Mouse (Mus musculus) lung, postnatal 36 days (tissue): ENCODE measurements around the gene Snai1.

Experiments used
- DNase-seq: peaks from one replicate; pipeline ENCODE4 v3.0.0; 2022; ENCODE audit warnings: mixed read lengths

The Snai1 gene

GRCm38 (mm10) chr2:167537476-167538297 is at the start of gene Snai1:
Snai1 (plus strand) TSS chr2:167538195.
- DNase-seq = peak; percentile 96

- DNase-seq = no peak
These were observed 47.0 kb upstream of the Snai1 start for GRCm38 (mm10) chr2:167490813-167491525.

- DNase-seq = peak; percentile 39
These were observed 46.0 kb upstream of the Snai1 start, which contains the start of gene Rnf114 for GRCm38 (mm10) chr2:167491757-167492708. Rnf114 (plus strand) TSS chr2:167492645.

GRCm38 (mm10) chr2:167492713-167493636 is 45.0 kb upstream of the Snai1 start, which contains the start of gene Spata2:
Spata2 (minus strand) TSS chr2:167492887.
- peak; percentile 95 for DNase-seq

- no peak for DNase-seq
These were observed 41.6 kb upstream of the Snai1 start for GRCm38 (mm10) chr2:167496437-167496836.

GRCm38 (mm10) chr2:167497272-167497671 is 40.7 kb upstream of the Snai1 start:
- peak; percentile 85 for DNase-seq

GRCm38 (mm10) chr2:167502554-167503252 is 35.3 kb upstream of the Snai1 start:
- DNase-seq = no peak

- DNase-seq = peak; percentile 89
These were observed 34.6 kb upstream of the Snai1 start for GRCm38 (mm10) chr2:167503253-167503895.

GRCm38 (mm10) chr2:167503896-167504349 is 34.1 kb upstream of the Snai1 start:
- peak; percentile 80 for DNase-seq

GRCm38 (mm10) chr2:167505127-167505526 is 32.9 kb upstream of the Snai1 start:
- DNase-seq = peak; percentile 81

GRCm38 (mm10) chr2:167506546-167507260 is 31.3 kb upstream of the Snai1 start:
- DNase-seq = no peak

GRCm38 (mm10) chr2:167507719-167508385 is 30.1 kb upstream of the Snai1 start:
- DNase-seq = peak; percentile 38

GRCm38 (mm10) chr2:167508569-167508968 is 29.4 kb upstream of the Snai1 start:
- DNase-seq = no peak

- DNase-seq = peak; percentile 32
These were observed 27.5 kb upstream of the Snai1 start for GRCm38 (mm10) chr2:167510485-167510884.

GRCm38 (mm10) chr2:167512365-167512764 is 25.6 kb upstream of the Snai1 start:
- no peak for DNase-seq

GRCm38 (mm10) chr2:167512970-167513369 is 25.0 kb upstream of the Snai1 start:
- peak; percentile 33 for DNase-seq

- DNase-seq = no peak
These were observed 23.4 kb upstream of the Snai1 start for GRCm38 (mm10) chr2:167514641-167515040.

- DNase-seq = no peak
These were observed 22.3 kb upstream of the Snai1 start for GRCm38 (mm10) chr2:167515688-167516087.
